Mouse (Mus musculus) heart, embryonic 10.5 days (tissue): ENCODE results near the gene Olfr598. TPM values are rescaled to one million over a fixed set of nuclear protein-coding genes. Genes with fewer than 3 reads are reported as not detected.
A peak's percentile ranks its signal among the peaks of the same experiment; 100 is the strongest.
"Not testable (repeated sequence)": the region's sequence is repeated elsewhere in the genome, so short reads cannot be mapped to it uniquely, and the experiment has no call there.

Experiments
- DNase-seq: peaks from one replicate; pipeline ENCODE4 v3.0.0-alpha.2; 2017; ENCODE audit warnings: low spot score
- H3K27ac ChIP-seq: fragments of 300-500 bp; sonication (generic); 2 replicates; pipeline ENCODE4 v1.5.1; 2016; ENCODE audit warnings: mild to moderate bottlenecking
- H3K27me3 ChIP-seq: fragments of 300-500 bp; sonication (generic); 2 replicates; pipeline ENCODE4 v1.6.1; 2016; ENCODE audit warnings: mild to moderate bottlenecking; ENCODE audit not compliant: poor library complexity, insufficient read depth, severe bottlenecking
- H3K36me3 ChIP-seq: fragments of 300-500 bp; sonication (generic); 2 replicates; pipeline ENCODE4 v1.6.1; 2016; ENCODE audit warnings: mild to moderate bottlenecking, moderate library complexity
- H3K4me1 ChIP-seq: fragments of 300-500 bp; sonication (generic); 2 replicates; pipeline ENCODE4 v1.6.1; 2016; ENCODE audit warnings: mild to moderate bottlenecking
- H3K4me3 ChIP-seq: fragments of 300-500 bp; sonication (generic); 2 replicates; pipeline ENCODE4 v1.5.1; 2016; ENCODE audit warnings: mild to moderate bottlenecking, moderate library complexity
- H3K9me3 ChIP-seq: fragments of 300-500 bp; sonication (generic); 2 replicates; pipeline ENCODE4 v1.6.1; 2016; ENCODE audit warnings: mild to moderate bottlenecking, moderate library complexity
- WGBS: fragments of 180-500 bp; shearing (Covaris S2); methylation state at CpG from one replicate; pipeline ENCODE4 v1.1.7; 2016; 5-methylcytosine and 5-hydroxymethylcytosine counted together
- polyA plus RNA-seq: library from polyadenylated mRNA; unstranded; fragments of >200 nt; fragmentation: Nextera tagmentation; extraction: Ambion mirVana; gene quantifications from 2 replicates; pipeline ENCODE4 v1.2.1, GENCODE M21; 2016

The Olfr598 gene
- polyA plus RNA-seq, result not detected in 2 replicates

- no peak for DNase-seq
- Histone ChIP-seq H3K4me3 (no peak within 1 kb of the TSS), H3K4me1 (no peaks in the 10 kb centered on the region), H3K9me3 (no peaks in the 10 kb centered on the region), H3K27ac (no peak within 1 kb of the TSS), H3K27me3 (no peaks in the 10 kb centered on the region), H3K36me3 (no peaks in the 10 kb centered on the region)
These were observed at the start of gene Olfr598 for GRCm38 (mm10) chr7:103323268-103323667. Gene Olfr598, plus strand, starts transcription at chr7:103323568.

GRCm38 (mm10) chr7:103305348-103305747, 18.0 kb upstream of the Olfr598 start, which contains the start of gene Olfr596:
Gene Olfr596, plus strand, starts transcription at chr7:103305648.
- WGBS, result 73% methylated on average over 2 of the region's 2 CpGs
- H3K4me3 ChIP-seq, H3K36me3 ChIP-seq, H3K9me3 ChIP-seq, H3K27ac ChIP-seq, H3K27me3 ChIP-seq, H3K4me1 ChIP-seq: not testable (repeated sequence)
- DNase-seq, result peak; percentile 62

- not testable (repeated sequence) for H3K4me3 ChIP-seq, DNase-seq
- WGBS, result 82% methylated on average over 2 of the region's 2 CpGs
These were observed 7.4 kb upstream of the Olfr598 start, which contains the start of gene Olfr597 for GRCm38 (mm10) chr7:103316015-103316414. Gene Olfr597, plus strand, starts transcription at chr7:103316315.

GRCm38 (mm10) chr7:103335617-103336016, 12.2 kb downstream of the Olfr598 start, which contains the start of gene Olfr599:
Gene Olfr599, plus strand, starts transcription at chr7:103335917.
- Histone ChIP-seq H3K27me3 (no peaks in the 10 kb centered on the region), H3K27ac (no peak within 1 kb of the TSS), H3K36me3 (no peaks in the 10 kb centered on the region), H3K4me3 (no peak within 1 kb of the TSS), H3K9me3 (no peaks in the 10 kb centered on the region), H3K4me1 (no peaks in the 10 kb centered on the region)
- 79% methylated on average over 1 of the region's 1 CpGs for WGBS
- no peak for DNase-seq

More at GRCm38 (mm10) chr7:103316015-103316414, 7.4 kb upstream of the Olfr598 start, which contains the start of gene Olfr597:
- not testable (repeated sequence) for H3K27ac ChIP-seq, H3K36me3 ChIP-seq, H3K4me1 ChIP-seq, H3K9me3 ChIP-seq, H3K27me3 ChIP-seq

GRCm38 (mm10) chr7:103349569-103349968, 26.2 kb downstream of the Olfr598 start, which contains the start of gene Olfr600:
Gene Olfr600, minus strand, starts transcription at chr7:103349669.
- H3K9me3 ChIP-seq, result no peaks in the 10 kb centered on the region
- no peak within 1 kb of the TSS for H3K27ac ChIP-seq
- no peak for DNase-seq
- H3K27me3 ChIP-seq, result no peaks in the 10 kb centered on the region
- H3K4me3 ChIP-seq, result no peak within 1 kb of the TSS
- H3K36me3 ChIP-seq, result no peaks in the 10 kb centered on the region
- H3K4me1 ChIP-seq, result no peaks in the 10 kb centered on the region

GRCm38 (mm10) chr7:103362555-103362954, 39.2 kb downstream of the Olfr598 start, which contains the start of gene Olfr601:
Gene Olfr601, minus strand, starts transcription at chr7:103362655.
- no peaks in the 10 kb centered on the region for H3K27me3 ChIP-seq
- WGBS, result 72% methylated on average over 1 of the region's 1 CpGs
- H3K36me3 ChIP-seq, result no peaks in the 10 kb centered on the region
- no peak within 1 kb of the TSS for H3K4me3 ChIP-seq
- H3K4me1 ChIP-seq, result no peaks in the 10 kb centered on the region
- no peak for DNase-seq
- no peak within 1 kb of the TSS for H3K27ac ChIP-seq
- H3K9me3 ChIP-seq, result no peaks in the 10 kb centered on the region

Other genes with a start within 250 kb of the Olfr598 start
- not detected in 2 replicates for gene Olfr584, start 241.7 kb upstream of the Olfr598 start, polyA plus RNA-seq
- gene Olfr585, start 225.8 kb upstream of the Olfr598 start, polyA plus RNA-seq, result not detected in 2 replicates
- gene Olfr586, start 197.9 kb upstream of the Olfr598 start, polyA plus RNA-seq, result not detected in 2 replicates
- gene Olfr588-ps1, start 182.7 kb upstream of the Olfr598 start, polyA plus RNA-seq, result not detected in 2 replicates
- not detected in 2 replicates for gene Olfr589, start 167.2 kb upstream of the Olfr598 start, polyA plus RNA-seq
- gene Olfr591, start 145.2 kb upstream of the Olfr598 start, polyA plus RNA-seq, result not detected in 2 replicates
- not detected in 2 replicates for gene Olfr592, start 138.8 kb upstream of the Olfr598 start, polyA plus RNA-seq
- not detected in 2 replicates for gene Olfr593, start 111.7 kb upstream of the Olfr598 start, polyA plus RNA-seq
- not detected in 2 replicates for gene Olfr594, start 106.6 kb upstream of the Olfr598 start, polyA plus RNA-seq
- gene Usp17ld, start 71.1 kb upstream of the Olfr598 start, polyA plus RNA-seq, result not detected in 2 replicates
- not detected in 2 replicates for gene Olfr596, start 17.9 kb upstream of the Olfr598 start, polyA plus RNA-seq
- gene Olfr597, start 7.3 kb upstream of the Olfr598 start, polyA plus RNA-seq, result not detected in 2 replicates
- not detected in 2 replicates for gene Olfr599, start 12.3 kb downstream of the Olfr598 start, polyA plus RNA-seq
- not detected in 2 replicates for gene Olfr600, start 26.1 kb downstream of the Olfr598 start, polyA plus RNA-seq
- gene Olfr601, start 39.1 kb downstream of the Olfr598 start, polyA plus RNA-seq, result not detected in 2 replicates
- not detected in 2 replicates for gene Olfr603, start 62.6 kb downstream of the Olfr598 start, polyA plus RNA-seq
- gene Usp17lc, start 91.5 kb downstream of the Olfr598 start, polyA plus RNA-seq, result not detected in 2 replicates
- gene Olfr605, start 121.9 kb downstream of the Olfr598 start, polyA plus RNA-seq, result not detected in 2 replicates
- not detected in 2 replicates for gene Olfr606, start 125.5 kb downstream of the Olfr598 start, polyA plus RNA-seq
- not detected in 2 replicates for gene Olfr607, start 140.6 kb downstream of the Olfr598 start, polyA plus RNA-seq
- gene Olfr608, start 146.3 kb downstream of the Olfr598 start, polyA plus RNA-seq, result 0.14 TPM in 1 of 2 replicates, not detected in the other
- not detected in 2 replicates for gene Olfr609, start 174.5 kb downstream of the Olfr598 start, polyA plus RNA-seq
- not detected in 2 replicates for gene Olfr610, start 188.6 kb downstream of the Olfr598 start, polyA plus RNA-seq
- not detected in 2 replicates for gene Olfr611, start 197.3 kb downstream of the Olfr598 start, polyA plus RNA-seq
- gene Olfr612, start 219.1 kb downstream of the Olfr598 start, polyA plus RNA-seq, result not detected in 2 replicates
- not detected in 2 replicates for gene Olfr613, start 224.5 kb downstream of the Olfr598 start, polyA plus RNA-seq
- not detected in 2 replicates for gene Olfr615, start 232.5 kb downstream of the Olfr598 start, polyA plus RNA-seq
- gene Olfr616, start 245.6 kb downstream of the Olfr598 start, polyA plus RNA-seq, result not detected in 2 replicates
- not detected in 2 replicates for gene Olfr617, start 249.5 kb downstream of the Olfr598 start, polyA plus RNA-seq